Mouse (Mus musculus) spleen, adult 2 months (tissue): ENCODE data around the gene Tmprss5.

ENCODE experiments used
- CTCF ChIP-seq: fragments of 200-500 bp; IDR thresholded peaks from 2 replicates; pipeline ENCODE4 v1.5.1; 2011; ENCODE audit warnings: mild to moderate bottlenecking, inconsistent platforms; ENCODE audit not compliant: insufficient read depth, insufficient read length, insufficient replicate concordance; ENCODE audit errors: extremely low read depth
- POLR2A ChIP-seq: fragments of 200-500 bp; IDR thresholded peaks from 2 replicates; pipeline ENCODE4 v1.6.1; 2011; ENCODE audit warnings: low read depth, low read length, inconsistent platforms

- TF ChIP-seq CTCF (no peak), POLR2A (no peak)
Observed at GRCm38 (mm10) chr9:49130514-49131010, 49.5 kb downstream of the Tmprss5 start.
